Mouse (Mus musculus) lung, adult 2 months (tissue): ENCODE results near the gene Usp12.

Experiments
- CTCF ChIP-seq: fragments of 200-500 bp; IDR thresholded peaks from 2 replicates; pipeline ENCODE4 v1.5.1; 2011; ENCODE audit warnings: mild to moderate bottlenecking, low read length, control low read depth; ENCODE audit not compliant: insufficient read depth
- POLR2A ChIP-seq: fragments of 200-500 bp; IDR thresholded peaks from 2 replicates; pipeline ENCODE4 v1.6.1; 2011; ENCODE audit warnings: low read depth, mild to moderate bottlenecking, control low read depth, low read length, borderline replicate concordance; ENCODE audit errors: extremely low read depth

DNA sequence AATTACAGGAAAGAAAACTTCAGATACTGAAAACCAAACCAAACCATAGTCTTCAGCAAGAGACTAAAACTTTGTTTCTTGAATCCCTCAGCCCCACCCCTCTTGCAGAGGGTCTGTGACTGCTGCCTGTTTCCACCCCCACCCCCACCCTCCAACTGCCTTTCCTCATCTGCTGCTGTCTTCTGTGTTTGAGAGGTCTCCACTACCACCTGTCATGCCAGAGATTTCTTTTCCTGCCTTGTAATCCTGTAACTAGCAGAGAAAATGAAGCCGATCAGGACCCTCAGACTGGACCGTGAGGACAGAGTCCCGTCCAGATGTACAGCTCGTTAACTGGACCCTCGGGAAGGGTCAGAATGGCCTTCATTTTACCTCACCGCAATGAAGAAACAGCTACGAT lies 61.4 kb downstream of the Usp12 start:
- TF ChIP-seq CTCF (no peak), POLR2A (no peak)
